Mouse (Mus musculus): ENCODE data around the gene Gm4450. TPM values are rescaled to one million over a fixed set of nuclear protein-coding genes. Genes with fewer than 3 reads are reported as not detected.
"Not testable (repeated sequence)": the region's sequence is repeated elsewhere in the genome, so short reads cannot be mapped to it uniquely, and the experiment has no call there.

Gene Gm4450
- total RNA-seq (2021), result 10 to 100 TPM in 1 of 2 experiments, not detected in 1; 12.2 TPM
- long read RNA-seq, experiment 1, partial matches to known transcripts, result 0 of 1 reads
- long read RNA-seq, experiment 1, other reads (novel, unspliced or antisense), result 1 of 1 reads
- long read RNA-seq, experiment 2, transcript Gm4450-201 (4 exons, 1,674 nt), result major isoform, 5 of 20 reads
- long read RNA-seq, experiment 2, partial matches to known transcripts, result 0 of 20 reads
- long read RNA-seq, experiment 2, other reads (novel, unspliced or antisense), result 14 of 20 reads

- DNase-seq (ENCODE audit: low spot score in 2 of 2), result not testable (repeated sequence)
These were observed at the start of gene Gm4450 for GRCm38 (mm10) chr3:98457026-98457425. Gene Gm4450 (minus strand): TSS chr3:98457126.

GRCm38 (mm10) chr3:98497401-98497800 is 40.5 kb upstream of the Gm4450 start:
- DNase-seq (ENCODE audit: low spot score in 2 of 2), result not testable (repeated sequence)

GRCm38 (mm10) chr3:98496762-98497161 is 39.8 kb upstream of the Gm4450 start:
- not testable (repeated sequence) for DNase-seq (ENCODE audit: low spot score in 2 of 2)

- DNase-seq (ENCODE audit: low spot score in 2 of 2), result not testable (repeated sequence)
These were observed 38.1 kb upstream of the Gm4450 start for GRCm38 (mm10) chr3:98495055-98495454.

GRCm38 (mm10) chr3:98494184-98494583 is 37.3 kb upstream of the Gm4450 start:
- not testable (repeated sequence) for DNase-seq (ENCODE audit: low spot score in 2 of 2)

- not testable (repeated sequence) for DNase-seq (ENCODE audit: low spot score in 2 of 2)
These were observed 14.6 kb upstream of the Gm4450 start for GRCm38 (mm10) chr3:98471499-98471898.

GRCm38 (mm10) chr3:98471057-98471456 is 14.1 kb upstream of the Gm4450 start:
- DNase-seq (ENCODE audit: low spot score in 2 of 2), result not testable (repeated sequence)

- DNase-seq (ENCODE audit: low spot score in 2 of 2), result not testable (repeated sequence)
These were observed 12.4 kb upstream of the Gm4450 start for GRCm38 (mm10) chr3:98469323-98469722.

- DNase-seq (ENCODE audit: low spot score in 2 of 2), result not testable (repeated sequence)
These were observed 3.1 kb downstream of the Gm4450 start for GRCm38 (mm10) chr3:98453786-98454185.

GRCm38 (mm10) chr3:98443924-98444323 is 13.0 kb downstream of the Gm4450 start:
- DNase-seq (ENCODE audit: low spot score in 2 of 2), result not testable (repeated sequence)

GRCm38 (mm10) chr3:98443149-98443779 is 13.7 kb downstream of the Gm4450 start:
- DNase-seq (ENCODE audit: low spot score in 2 of 2), result not testable (repeated sequence)

- DNase-seq (ENCODE audit: low spot score in 2 of 2), result not testable (repeated sequence)
These were observed 14.7 kb downstream of the Gm4450 start for GRCm38 (mm10) chr3:98442245-98442644.

GRCm38 (mm10) chr3:98435030-98435429 is 21.9 kb downstream of the Gm4450 start:
- no peak for DNase-seq (ENCODE audit: low spot score in 2 of 2)

GRCm38 (mm10) chr3:98434088-98434816 is 22.7 kb downstream of the Gm4450 start:
- no peak for DNase-seq (ENCODE audit: low spot score in 2 of 2)

- DNase-seq (ENCODE audit: low spot score in 2 of 2), result no peak
These were observed 27.9 kb downstream of the Gm4450 start for GRCm38 (mm10) chr3:98428928-98429525.

- DNase-seq (ENCODE audit: low spot score in 2 of 2), result no peak
These were observed 28.5 kb downstream of the Gm4450 start for GRCm38 (mm10) chr3:98428449-98428775.

GRCm38 (mm10) chr3:98427600-98428448 is 29.1 kb downstream of the Gm4450 start:
- peak; percentile 42 to 63 for DNase-seq (ENCODE audit: low spot score in 2 of 2)

- DNase-seq (ENCODE audit: low spot score in 2 of 2), result no peak
These were observed 29.7 kb downstream of the Gm4450 start for GRCm38 (mm10) chr3:98427260-98427599.

GRCm38 (mm10) chr3:98426749-98427148 is 30.2 kb downstream of the Gm4450 start:
- DNase-seq (ENCODE audit: low spot score in 2 of 2), result no peak

GRCm38 (mm10) chr3:98422926-98423325 is 34.0 kb downstream of the Gm4450 start:
- DNase-seq (ENCODE audit: low spot score in 2 of 2), result no peak

GRCm38 (mm10) chr3:98419786-98420070 is 37.2 kb downstream of the Gm4450 start:
- no peak for DNase-seq (ENCODE audit: low spot score in 2 of 2)
